Mouse (Mus musculus) thymus, postnatal 10 days (tissue): ENCODE data around the gene Spata48.

Source experiments
- DNase-seq, 2 experiments: peaks; one replicate each; pipeline ENCODE4 v3.0.0; 2021; ENCODE audit warnings: low spot score in 2 of 2

Gene Spata48

GRCm38 (mm10) chr11:11536295-11536694 lies 74.4 kb downstream of the Spata48 start:
- no peak for DNase-seq

DNA sequence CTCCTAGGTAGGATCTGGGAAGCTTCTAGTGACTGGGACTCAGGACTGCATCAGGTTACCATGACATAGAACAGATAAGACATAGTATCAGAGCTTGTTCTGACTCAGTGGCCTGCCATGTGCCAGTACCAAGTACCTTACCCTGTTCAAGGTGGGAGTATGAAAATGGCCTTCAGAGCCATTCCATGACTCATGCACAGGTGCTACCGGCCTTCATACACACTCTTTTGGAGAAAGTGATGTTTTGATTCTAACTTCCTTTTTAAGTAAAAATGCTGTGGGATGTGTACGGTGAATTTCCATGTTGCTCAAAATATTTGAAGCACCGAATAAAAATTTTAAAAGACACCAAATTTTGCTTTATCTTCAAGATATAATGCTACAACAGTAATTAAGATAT lies 84.1 kb downstream of the Spata48 start:
- no peak for DNase-seq

DNA sequence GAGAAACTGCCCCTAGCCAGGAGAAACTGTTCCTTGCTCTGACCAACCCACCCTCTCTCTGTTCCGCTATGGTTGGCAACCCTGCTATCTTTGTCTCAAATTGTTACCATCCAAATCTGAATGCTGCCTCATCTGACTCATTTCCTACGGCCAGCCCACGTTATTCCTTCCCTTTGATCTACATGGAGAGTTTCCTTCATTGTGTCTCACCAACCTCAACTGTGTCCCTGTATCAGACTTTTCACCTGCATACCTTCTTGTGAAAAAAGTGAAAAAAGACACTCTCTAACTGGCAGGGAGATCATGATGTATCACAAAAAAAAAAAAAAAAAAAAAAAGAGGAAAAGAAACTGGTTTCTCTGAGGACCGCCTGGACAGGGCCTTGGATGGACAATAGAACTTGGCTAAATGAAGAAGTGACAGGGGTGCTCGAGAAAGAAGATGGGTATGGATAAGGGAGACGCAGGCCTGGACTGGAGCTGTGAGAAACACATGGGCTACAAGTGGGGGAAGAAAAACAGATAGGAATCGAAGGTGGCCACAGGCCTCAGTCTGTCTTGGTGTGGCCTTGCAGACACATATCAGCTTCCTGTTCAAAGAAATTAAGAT lies 85.1 kb downstream of the Spata48 start:
- DNase-seq = no peak

GRCm38 (mm10) chr11:11547597-11548240 lies 85.8 kb downstream of the Spata48 start:
- DNase-seq = no peak

GRCm38 (mm10) chr11:11555563-11555962 lies 93.7 kb downstream of the Spata48 start:
- DNase-seq = no peak

GRCm38 (mm10) chr11:11556186-11556585 lies 94.3 kb downstream of the Spata48 start:
- no peak for DNase-seq

- peak; percentile 85 to 91 for DNase-seq
These were observed 95.5 kb downstream of the Spata48 start for GRCm38 (mm10) chr11:11557173-11557967.

- no peak for DNase-seq
These were observed 96.8 kb downstream of the Spata48 start for GRCm38 (mm10) chr11:11558662-11559061.

DNA sequence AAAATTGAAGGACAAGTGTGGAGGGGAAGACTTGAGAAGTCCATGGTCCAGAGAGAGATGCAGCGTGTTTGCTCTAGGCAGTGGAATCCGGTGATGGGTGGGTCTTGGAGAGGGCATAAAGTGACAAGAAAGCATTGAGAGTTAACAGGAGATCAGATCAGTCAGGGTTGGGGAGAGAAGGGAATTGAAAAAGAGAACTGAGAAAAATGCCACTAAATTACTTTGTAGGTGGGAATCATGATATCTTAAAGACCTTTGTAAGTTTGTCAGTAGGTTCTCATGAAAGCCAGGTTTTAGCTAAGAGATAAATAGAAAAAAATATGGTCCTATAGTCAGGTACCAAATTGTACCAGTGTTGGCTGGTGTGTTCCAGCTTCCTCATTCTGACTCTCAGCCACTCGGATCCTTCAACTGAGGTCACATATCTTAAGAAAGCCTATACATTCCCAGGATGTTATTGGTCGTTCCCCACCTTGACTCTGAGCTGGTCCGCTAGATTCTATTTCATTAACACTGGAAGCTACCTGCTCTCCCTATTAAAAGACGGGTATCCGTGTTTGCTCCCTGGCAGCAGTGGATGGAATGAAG lies 97.3 kb downstream of the Spata48 start:
- DNase-seq = no peak

DNA sequence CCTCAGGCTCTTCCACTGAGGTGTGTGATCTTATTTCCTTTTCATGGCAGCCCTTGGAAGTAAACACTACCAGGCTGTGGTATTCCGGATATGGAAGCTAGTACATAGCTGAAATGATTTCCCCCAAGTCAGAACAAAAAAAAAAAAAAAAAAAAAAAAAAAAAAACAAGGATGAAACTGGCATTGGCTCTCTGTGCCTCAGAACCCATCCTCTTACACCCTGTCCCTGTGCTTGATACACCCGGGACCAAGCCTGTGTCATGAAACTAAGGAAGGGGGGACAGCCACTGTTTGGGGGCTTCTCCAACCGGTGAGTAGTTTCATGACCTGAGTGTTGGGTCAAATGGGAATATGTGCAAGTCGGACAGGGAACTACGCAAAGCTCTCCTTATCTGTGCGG lies 99.2 kb downstream of the Spata48 start:
- DNase-seq = no peak

- DNase-seq = peak; percentile 73 to 81
These were observed 102.6 kb downstream of the Spata48 start for GRCm38 (mm10) chr11:11564266-11565044.
